Mouse (Mus musculus) spleen, adult 2 months (tissue): ENCODE data around the gene Tcf3.

Source experiments
- CTCF ChIP-seq: fragments of 200-500 bp; IDR thresholded peaks from 2 replicates; pipeline ENCODE4 v1.5.1; 2011; ENCODE audit warnings: mild to moderate bottlenecking, inconsistent platforms; ENCODE audit not compliant: insufficient read depth, insufficient read length, insufficient replicate concordance; ENCODE audit errors: extremely low read depth
- POLR2A ChIP-seq: fragments of 200-500 bp; IDR thresholded peaks from 2 replicates; pipeline ENCODE4 v1.6.1; 2011; ENCODE audit warnings: low read depth, low read length, inconsistent platforms

DNA sequence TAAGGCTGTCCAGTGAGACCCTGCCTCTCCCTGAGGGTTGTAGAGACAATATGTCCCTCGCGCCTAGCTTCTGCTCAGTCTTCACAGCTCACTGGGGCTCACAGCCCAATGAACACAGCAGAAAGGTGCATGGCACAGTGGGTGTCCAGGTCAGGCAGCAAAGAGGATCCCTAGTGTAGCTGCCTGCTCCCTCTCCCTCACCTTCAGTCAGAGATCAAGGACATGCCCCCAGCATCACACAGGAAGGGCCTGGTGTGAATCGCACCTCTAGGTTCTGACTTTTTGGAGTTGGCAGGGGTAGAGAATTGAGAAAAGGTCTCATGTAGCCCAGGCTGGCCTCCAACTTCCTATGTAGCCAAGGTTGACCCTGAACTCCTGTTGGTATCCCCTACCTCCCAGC lies 1.4 kb upstream of the Tcf3 start:
- TF ChIP-seq CTCF: no peak
- no peak for TF ChIP-seq POLR2A
